Mouse (Mus musculus) 416B (cell line): ENCODE measurements at regions not wholly inside any gene's neighbourhood (a gene's known extent, or its start where the extent isn't known, plus 50 kb on each side); places are given as distances from the start of the nearest gene placed in this dataset.

Experiments used
- DNase-seq: peaks from one replicate; pipeline ENCODE4 v3.0.0; 2011; ENCODE audit warnings: low read depth

GRCm38 (mm10) chr7:64058282-64058872, 95.3 kb upstream of the Trpm1 start:
- DNase-seq: peak; percentile 84

DNA sequence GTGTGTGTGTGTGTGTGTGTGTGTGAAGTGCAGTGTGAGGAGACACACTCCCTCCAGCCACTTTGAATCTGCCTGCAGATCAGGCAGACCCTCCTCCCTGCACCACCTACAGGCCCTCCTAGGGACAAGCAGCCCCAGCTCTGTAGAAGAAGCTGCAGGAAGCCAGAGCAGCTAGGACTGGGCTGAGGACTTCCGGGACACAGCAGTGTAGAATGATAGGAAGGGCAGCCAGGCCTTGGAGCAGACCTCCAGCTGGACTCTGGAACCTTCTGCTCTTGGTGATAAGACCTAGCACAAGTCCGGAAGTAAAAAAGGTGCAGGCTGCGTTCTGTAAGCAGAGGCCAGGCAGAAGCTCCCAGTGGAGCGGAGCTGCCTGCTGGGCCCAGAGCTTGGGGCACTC, 95.8 kb upstream of the Trpm1 start:
- DNase-seq: peak; percentile 97

GRCm38 (mm10) chr7:64056498-64056897, 97.1 kb upstream of the Trpm1 start:
- no peak for DNase-seq

GRCm38 (mm10) chr7:64054996-64055395, 98.6 kb upstream of the Trpm1 start:
- no peak for DNase-seq

DNA sequence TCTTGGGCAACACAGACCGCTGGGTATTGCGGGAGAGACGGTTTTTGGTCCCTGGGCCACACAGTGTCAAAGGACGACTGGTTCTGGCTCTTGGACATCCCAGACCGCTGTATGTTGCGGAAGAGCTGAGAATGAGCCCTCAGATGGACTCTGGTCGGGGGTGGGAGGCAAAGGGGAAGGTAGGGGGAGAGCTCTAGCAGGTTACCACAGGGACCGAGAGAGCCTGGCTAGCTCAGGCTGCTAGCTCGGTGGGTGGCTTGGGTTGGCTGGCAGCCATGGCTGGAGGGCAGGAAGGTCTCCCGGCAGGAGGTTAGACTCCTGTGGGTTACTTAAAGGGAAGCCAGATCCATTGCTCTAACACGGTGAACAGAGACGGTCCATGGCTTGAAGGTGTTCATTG, 99.9 kb upstream of the Trpm1 start:
- no peak for DNase-seq

GRCm38 (mm10) chr7:64052400-64052799, 101.2 kb upstream of the Trpm1 start:
- no peak for DNase-seq

- no peak for DNase-seq
These were observed 102.7 kb upstream of the Trpm1 start for GRCm38 (mm10) chr7:64050826-64051401.

- no peak for DNase-seq
These were observed 103.4 kb upstream of the Trpm1 start for GRCm38 (mm10) chr7:64050246-64050645.

DNA sequence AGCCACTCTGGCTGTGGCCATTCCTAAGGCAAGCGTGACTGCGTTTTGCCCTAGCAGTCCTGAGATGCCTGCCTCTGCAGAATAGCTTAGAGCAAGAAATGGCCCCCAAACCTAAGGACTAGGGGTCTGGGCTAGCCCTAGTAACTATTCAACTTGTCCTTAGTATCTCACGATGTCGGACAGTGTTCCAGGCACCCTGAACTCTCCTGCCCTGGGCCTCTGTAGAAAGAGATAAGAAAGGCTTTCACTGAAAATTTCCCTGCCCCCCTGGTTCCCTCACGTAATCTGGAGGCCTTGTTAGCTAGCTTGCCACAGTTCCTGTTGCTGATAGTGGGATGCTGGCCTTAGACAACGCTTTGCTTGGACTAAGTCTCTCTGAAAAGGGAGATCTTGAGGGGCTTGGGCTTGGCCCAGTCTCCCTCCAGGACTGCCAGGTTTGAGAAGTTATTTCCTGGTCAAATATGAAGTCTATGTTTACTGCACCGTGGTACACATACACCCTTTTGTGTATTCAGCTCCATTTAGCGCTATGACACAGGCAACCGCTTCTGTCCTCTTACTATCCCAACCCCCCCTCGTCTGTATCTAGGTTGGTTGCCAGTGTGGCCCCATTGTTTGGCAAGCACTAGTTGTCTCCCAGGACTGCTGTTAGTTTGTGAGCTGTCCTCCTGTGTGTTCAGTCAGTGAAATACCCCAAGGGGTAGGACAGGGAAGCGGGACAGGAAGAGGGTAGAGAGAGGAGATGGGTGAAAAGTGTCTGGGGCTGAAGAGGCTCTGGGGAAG, 104.3 kb upstream of the Trpm1 start:
- no peak for DNase-seq

DNA sequence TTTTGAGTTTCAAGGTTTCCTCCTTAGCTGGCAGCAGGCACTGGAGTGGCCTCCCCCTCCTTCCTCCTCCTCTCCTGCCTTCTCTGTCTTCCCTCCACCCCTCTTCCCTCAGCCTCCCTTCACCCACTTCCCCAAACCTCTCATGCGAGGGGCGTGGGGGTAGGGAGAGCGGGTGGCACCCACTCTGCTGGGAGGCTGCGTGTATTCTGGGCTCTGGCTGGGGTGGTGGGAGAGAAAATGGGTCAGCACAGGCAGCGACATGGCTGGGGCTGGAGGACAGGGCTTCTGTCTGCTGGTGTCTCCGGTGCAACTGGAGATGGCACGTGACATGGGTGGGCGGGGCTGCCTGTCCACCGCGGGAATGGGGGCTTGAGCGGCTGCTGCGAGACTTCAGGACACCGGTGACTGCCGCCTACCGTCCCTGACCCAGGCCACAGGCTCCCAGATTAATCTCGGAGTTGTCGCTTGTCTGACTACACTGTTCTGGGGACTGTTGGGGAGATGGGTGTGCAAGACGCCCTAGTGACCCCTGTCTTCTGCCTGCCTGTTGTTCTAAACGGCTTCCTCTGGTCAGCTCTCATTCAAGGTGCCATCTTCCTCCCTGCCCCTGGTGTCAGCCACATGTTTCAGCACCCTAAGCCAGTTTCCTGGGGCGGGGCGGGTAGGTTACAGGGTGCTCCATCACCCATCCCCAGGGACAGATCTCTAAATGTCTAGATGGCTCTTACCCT, 105.0 kb upstream of the Trpm1 start:
- DNase-seq: no peak

- DNase-seq: no peak
These were observed 105.8 kb upstream of the Trpm1 start for GRCm38 (mm10) chr7:64047831-64048230.

- DNase-seq: no peak
These were observed 106.6 kb upstream of the Klf13 start for GRCm38 (mm10) chr7:64045292-64045691.

DNA sequence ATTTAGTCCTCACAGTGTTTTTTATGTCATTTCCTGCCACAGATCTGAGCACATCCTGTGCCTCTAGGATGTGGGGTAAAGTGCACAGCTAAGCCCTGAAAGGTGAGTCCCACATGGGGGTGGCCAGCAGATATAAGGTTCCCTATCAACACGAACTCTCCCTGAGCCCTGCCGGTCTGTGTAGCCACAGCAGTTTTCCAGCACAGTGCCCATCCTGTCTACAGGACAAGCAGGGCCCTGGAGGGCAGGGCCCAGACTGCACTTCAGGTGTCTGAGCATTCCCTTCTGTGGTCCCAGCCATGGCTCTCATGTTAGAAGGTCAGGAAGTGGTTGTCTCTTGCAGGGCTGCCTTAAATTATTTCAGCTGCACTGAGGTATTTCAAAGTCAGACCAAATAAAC, 104.3 kb upstream of the Klf13 start:
- DNase-seq: peak; percentile 36

DNA sequence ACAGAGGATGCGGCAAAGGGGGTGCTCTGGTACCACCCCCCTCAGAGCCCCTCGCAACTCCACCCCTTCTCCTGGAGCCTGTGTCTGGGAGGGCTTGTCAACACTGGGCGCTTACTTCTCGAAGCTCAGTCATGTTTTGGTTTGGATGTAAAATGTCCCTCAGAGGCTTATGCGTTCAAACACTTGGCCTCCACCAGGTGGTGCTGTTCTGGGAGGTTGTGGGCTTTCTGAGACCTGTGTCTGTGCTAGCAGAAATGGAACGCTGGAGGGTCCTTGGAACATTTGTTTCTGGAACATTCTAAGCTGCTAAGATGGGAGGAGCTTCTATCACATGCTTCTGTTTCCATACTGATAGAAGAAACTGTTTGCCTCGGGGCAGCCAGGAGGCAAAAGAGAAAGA, 102.6 kb upstream of the Klf13 start:
- no peak for DNase-seq

GRCm38 (mm10) chr7:64040026-64040737, 101.5 kb upstream of the Klf13 start:
- DNase-seq: no peak

DNA sequence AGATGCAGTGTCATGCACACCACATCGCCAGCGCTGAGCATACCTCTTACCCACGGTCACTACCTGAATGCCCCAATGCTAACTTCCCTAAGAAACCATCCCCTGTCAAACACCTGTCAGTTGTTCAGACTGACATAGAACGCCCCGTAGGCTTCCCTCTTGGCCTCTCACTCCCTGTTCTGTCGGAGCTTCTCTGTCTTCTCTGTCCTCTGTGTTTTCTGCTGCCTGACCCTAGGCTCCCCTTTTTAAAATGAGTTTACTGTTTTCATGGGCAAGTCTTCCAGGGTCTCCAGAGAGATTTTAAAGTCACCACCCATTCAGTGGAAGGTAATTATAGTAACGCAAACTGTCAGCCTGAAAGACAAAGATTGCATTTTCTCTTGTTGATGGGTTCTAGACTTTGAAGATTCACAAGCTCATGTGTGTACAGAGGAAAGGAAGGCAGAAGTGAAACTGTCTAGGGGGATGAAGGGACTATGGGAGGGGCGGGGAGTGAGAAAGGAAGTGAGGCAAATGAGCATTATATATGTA, 99.1 kb upstream of the Klf13 start:
- no peak for DNase-seq

GRCm38 (mm10) chr7:64036154-64036553, 97.4 kb upstream of the Klf13 start:
- no peak for DNase-seq

- DNase-seq: no peak
These were observed 96.4 kb upstream of the Klf13 start for GRCm38 (mm10) chr7:64035025-64035606.

DNA sequence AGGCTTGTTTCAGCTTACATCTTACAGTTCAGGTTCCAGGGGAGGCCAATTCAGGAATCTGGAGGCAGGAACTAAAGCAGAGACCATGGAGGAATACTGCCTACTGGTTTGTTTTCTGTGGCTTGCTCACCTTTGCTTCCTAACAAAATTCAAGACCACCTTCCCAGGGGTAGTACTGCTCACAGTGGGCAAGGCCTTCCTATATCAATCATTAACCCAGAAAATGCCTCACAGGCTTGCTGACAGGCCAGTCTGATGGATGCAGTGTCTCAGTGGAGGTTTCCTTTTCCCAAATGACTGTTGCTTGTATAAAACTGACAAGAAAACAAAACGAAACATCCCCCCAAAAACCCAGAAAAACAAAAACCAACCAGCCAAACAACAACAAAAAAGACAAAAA, 95.8 kb upstream of the Klf13 start:
- no peak for DNase-seq

- DNase-seq: no peak
These were observed 94.7 kb upstream of the Klf13 start for GRCm38 (mm10) chr7:64033388-64033787.

DNA sequence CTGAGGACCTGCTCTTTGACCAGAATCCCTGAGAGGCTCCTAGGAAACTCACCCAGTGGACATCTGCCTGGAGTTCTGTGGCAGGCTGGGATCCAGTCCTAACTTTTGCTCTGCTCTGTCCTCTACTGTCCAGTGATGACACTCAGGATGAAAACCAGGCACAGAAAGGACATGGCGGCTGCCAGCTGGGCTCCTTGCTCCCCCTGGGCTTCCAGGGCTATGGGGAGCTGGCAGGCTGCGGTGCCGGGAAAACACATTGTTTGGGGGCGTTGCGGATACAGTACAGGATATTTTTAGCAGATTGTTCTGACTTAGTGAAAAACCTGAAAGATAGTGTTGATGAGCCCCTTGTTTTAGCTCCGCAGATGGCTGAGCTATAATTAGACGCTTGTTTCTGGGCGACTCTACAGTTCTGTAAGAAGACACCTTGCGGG, 94.2 kb upstream of the Klf13 start:
- DNase-seq: no peak

DNA sequence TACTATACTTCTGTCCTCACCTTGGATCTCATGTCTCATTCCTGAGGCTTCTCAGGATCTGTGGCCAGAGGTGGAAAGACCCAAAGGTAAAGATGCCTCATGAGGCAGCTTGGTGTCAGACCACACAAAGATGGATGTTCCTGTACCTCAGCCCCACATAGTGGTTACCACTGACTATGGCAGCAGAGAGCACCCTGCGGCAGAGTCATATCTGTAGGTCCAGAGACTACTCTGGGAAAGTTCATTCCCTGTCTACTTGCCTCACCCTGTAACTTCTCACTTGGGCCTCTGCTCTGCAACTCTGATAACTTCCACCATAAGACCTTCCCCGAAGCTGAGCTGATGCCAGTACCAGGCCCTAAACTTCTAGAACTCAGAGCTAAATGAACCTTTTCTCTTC, 91.9 kb upstream of the Klf13 start:
- DNase-seq: no peak
